In the genomic region with DNA sequence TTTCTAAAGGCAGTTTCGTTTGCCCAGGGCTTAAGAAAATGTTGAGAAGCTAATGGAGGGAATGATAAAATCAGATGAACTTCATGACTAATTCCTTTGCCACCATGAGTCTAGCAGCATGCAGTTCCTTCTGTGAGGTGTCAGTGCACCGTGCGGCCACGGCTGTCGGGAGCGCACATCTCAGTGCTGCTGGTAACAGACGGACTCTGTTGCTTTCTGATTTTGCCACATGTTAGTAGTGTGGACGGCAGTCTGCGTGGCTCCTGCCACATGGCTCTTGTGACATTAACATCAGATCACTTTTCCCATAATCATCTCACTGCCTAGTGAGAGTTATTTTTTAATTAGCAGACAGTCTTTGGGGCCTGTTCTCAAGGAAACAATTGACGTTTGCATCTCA, we compare ENCODE assay signal across 24 mouse cellular contexts.
"Had no signal": no experiment of that assay in that cellular context is flagged by ENCODE, and none has a peak within 500 bp of the region (broad histone marks: within the 10 kb centered on the region; RNA-seq: fewer than 3 reads in every experiment).

No protein-coding gene starts in this region.

- H3K4me1 ChIP-seq: forebrain, embryonic 15.5 days; heart, embryonic 15.5 days; kidney, embryonic 15.5 days; limb, embryonic 13.5 days; limb, embryonic 15.5 days; liver, embryonic 12.5 days had no signal

- H3K27ac ChIP-seq: forebrain, embryonic 15.5 days; heart, adult 2 months; heart, embryonic 13.5 days; heart, embryonic 15.5 days; kidney, embryonic 15.5 days; kidney, postnatal 0 days; limb, embryonic 13.5 days; limb, embryonic 15.5 days; liver, embryonic 12.5 days had no signal

- H3K4me2 ChIP-seq: forebrain, embryonic 15.5 days; heart, embryonic 11.5 days; heart, embryonic 13.5 days; heart, embryonic 15.5 days; kidney, embryonic 15.5 days; limb, embryonic 13.5 days; limb, embryonic 15.5 days; liver, embryonic 12.5 days had no signal

- H3K9me3 ChIP-seq: forebrain, embryonic 15.5 days; heart, embryonic 13.5 days; heart, embryonic 15.5 days; kidney, embryonic 15.5 days; limb, embryonic 13.5 days; limb, embryonic 15.5 days; liver, embryonic 12.5 days had no signal

- H3K9ac ChIP-seq: forebrain, embryonic 15.5 days; forebrain, postnatal 0 days; heart, embryonic 13.5 days; heart, embryonic 15.5 days; kidney, embryonic 15.5 days; limb, embryonic 13.5 days; limb, embryonic 15.5 days; liver, embryonic 12.5 days had no signal

- ATAC-seq: forebrain, embryonic 15.5 days; forebrain, postnatal 0 days; intestine, embryonic 16.5 days; liver, embryonic 12.5 days had no signal

- H3K4me3 ChIP-seq: forebrain, embryonic 15.5 days; heart, adult 2 months; heart, embryonic 13.5 days; heart, embryonic 15.5 days; kidney, embryonic 15.5 days; limb, embryonic 13.5 days; limb, embryonic 15.5 days; liver, embryonic 12.5 days had no signal

- DNase-seq: forebrain, postnatal 0 days; gastrocnemius, postnatal 14 days; gastrocnemius, postnatal 36 days; heart, adult 11 months; heart, adult 2 months; heart, postnatal 14 days; heart, postnatal 36 days; kidney, adult 11 months; kidney, adult 2 months; kidney, adult 9 months; kidney, postnatal 14 days; kidney, postnatal 36 days; layer of hippocampus, postnatal 36 days; left cerebral cortex, postnatal 4 days had no signal

- H3K27me3 ChIP-seq: forebrain, embryonic 15.5 days; heart, embryonic 13.5 days; heart, embryonic 15.5 days; kidney, embryonic 15.5 days; limb, embryonic 13.5 days; limb, embryonic 15.5 days; liver, embryonic 12.5 days had no signal
